Mouse (Mus musculus) lung, adult 18-20 months (tissue): ENCODE measurements around the gene Zfp362.

Experiments used
- DNase-seq, 2 experiments: peaks; one replicate each; pipeline ENCODE4 v3.0.0; 2022; ENCODE audit warnings: mixed read lengths in 2 of 2

Gene Zfp362

DNA sequence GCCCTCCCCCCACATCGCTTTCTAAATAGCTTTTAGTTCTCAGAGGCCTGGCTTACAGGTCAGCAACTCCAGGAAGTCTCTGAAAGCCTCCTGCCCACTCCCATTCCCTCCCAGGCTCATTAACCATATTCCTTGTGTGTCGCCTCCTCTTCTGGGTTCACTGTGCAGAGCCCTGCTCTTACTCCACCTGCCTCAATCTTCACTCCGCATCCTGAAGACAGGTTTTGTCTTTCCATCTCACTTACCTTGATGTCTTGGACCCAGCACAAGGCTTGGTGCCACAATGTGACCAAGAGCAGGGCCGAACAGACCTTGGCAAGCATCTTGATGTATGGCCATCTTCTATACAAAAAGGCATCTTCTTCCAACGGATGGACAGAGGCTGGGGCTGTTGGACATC is 46.6 kb downstream of the Zfp362 start:
- DNase-seq = no peak

DNA sequence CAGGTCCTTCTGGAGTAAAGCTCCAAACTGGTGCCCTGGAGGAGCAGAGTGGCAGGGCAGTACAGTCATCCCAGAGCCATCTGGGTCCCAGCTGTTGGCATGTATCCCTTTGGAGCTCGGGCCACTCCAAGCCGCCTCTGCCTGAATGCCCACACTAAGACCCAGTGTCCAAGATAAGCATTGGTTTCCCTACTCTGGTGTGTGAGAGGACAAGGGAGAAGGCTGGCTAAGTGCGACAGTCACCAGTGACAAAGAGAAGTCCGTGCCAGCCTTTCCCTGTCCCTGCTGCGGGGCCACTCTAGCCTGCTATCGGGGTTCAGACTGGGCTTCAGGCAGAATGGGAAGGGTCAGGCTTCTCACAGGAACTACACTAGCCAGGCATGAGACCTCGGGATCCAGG is 49.9 kb downstream of the Zfp362 start:
- DNase-seq = no peak

DNA sequence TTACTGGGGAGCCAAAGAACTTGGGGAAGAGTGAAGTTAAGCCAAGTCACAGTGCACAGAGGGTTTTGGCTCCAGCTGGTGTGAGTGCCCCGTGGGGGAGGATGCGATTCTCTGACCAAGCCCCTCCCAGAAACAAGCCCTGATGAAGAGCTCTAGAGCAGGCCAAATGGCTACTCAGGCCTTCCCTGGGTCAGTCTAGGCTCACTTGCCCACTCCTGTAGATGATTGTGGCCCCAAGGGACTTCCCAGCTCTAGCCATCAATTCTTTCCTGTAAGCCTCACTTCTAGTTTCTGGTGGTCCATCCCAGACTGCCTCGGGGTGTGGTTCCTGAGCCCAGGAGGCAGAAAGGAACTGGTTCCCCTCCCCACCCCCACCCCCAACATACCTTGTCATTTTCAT is 50.8 kb downstream of the Zfp362 start, which contains the start of gene A3galt2:
A3galt2 (plus strand) TSS at position 301 of the 400 bp plus-strand sequence.
- DNase-seq = no peak

DNA sequence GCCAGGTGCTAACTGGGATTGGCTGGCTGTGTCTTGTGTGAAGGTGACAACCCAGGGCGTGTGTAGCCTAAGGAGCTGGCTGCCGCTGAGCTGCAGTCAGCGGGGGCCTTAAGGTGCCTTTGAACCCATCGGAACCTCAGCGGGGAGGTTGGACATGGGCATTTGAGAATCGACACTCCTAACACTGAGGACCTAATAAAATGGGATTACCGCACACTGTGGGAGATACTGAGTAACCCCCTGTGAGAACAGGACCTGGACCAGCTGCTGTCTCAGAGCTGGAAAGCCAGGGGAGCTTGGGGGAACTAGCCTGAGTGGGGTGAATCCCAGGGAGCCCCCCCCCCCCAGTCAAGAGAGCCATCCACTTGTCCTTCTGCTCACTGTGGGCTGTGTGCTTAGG is 52.3 kb downstream of the Zfp362 start:
- no peak for DNase-seq

DNA sequence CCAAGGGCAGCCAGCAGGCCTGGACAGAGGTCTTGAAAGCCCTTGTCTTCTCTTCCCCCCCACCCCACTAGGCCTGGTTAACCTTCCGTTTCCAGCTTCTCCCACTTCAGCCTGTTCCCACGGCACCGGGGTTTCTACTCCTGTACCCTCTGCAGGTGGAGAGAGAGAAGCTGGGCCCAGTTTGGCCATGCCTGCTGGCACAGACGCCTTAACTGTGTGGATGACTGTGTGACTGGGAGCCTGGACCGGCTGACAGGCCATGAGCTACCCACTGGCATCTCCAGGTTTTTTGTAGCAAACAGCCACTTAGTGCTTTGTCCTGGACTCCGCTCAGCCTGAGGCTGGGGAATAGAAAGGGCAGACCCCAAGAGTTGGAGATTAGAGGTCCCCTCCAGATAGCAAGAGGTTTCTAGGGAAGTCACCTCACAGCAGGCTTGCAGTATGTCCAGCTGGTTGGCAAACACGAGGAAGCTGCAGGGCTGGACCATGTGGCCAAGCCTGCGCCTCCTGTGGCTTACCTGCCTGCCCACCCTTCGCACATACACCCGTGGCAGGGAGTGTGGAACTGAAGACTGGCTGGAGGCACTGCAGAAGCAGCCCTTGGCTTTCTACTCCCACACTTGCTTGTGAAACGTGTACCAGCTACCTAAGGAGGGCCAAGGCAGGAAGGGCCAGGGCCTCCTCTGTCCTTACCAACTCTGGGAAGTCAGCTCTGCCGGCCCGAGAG is 53.7 kb downstream of the Zfp362 start:
- no peak for DNase-seq

DNA sequence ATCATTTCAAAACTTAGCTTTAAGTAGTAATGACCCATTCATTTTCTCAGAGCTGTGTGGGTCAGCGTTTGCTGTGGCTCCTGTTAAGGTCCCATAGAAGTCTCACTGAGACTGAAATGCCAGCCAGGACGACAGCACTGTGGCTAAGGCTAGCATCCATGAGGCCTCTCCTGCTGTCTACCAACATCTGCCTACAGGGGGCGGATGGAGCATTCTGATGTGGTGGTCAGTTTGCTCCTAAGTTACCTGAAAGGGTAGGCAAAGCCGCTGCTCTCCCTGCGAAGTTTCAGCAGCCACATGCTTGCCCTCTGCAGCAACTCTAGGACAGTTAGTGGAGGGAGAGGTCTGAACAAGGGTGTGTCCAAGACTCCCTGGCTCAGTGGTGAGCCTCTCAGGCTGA is 54.8 kb downstream of the Zfp362 start:
- DNase-seq = no peak

DNA sequence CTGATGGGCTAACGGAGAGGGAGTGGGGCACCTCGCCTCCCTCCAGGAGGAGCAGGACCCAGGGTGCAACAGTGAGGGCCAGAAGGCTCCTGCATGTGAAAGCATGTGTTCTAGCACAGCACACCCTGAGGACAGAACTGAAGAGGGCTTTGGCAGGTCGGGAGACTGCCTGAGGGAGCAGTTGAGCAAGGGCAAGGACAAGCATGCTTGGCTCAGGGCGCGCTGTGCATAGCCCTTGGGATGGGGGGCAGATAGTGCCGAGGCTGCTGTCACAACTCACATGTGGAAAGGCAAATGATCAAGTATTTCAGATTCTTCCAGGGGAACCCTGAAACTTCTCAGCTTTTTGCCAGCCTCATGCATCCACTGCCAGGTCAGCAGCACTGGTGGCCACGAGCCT is 57.5 kb downstream of the Zfp362 start:
- no peak for DNase-seq

DNA sequence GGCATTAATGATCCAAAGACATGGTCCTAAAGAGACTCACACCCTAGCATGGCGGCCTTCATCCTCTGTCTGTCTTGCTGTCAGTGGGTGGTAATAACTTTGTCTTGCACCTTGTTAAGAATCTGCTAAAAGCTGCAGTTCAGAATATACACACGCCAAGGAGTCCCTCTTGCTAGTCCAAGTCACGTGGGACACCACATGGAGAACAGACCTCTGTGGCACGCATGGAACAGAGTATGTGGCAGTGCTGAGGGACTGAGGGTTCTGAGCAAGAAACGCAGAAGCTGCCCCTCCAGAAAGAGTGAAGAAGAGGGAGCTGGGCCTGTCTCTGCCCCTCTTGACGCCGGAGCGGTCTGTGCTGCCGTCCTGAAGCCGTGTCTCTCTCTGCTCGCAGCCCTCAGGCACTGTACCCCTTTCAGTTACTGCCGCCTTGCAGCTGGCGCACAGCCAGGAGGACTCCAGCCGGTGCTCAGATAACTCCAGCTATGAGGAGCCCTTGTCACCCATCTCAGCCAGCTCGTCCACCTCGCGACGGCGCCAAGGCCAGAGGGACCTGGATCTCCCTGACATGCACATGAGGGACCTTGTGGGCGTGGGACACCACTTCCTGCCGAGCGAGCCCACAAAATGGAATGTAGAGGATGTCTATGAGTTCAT is 58.1 kb downstream of the Zfp362 start:
- no peak for DNase-seq

DNA sequence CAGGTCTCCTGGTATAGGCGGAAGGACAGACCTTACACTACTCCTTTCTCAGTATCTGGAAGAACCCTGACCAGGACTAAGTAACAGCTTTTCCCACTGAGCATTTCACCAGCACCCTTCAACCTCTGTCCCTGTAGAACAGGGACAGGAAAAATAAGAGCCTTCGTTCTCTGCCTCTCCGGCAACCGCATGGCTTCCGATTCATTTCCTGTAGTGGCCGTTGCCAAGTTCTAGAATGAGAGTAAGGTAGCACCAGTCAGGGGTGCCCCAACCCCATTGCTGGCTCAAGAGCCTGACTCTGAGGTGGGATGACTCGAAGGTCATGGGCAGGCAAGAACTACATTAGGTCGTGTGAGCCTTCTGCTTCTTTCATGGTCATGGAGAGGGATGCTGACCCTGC is 60.7 kb downstream of the Zfp362 start:
- DNase-seq = no peak

DNA sequence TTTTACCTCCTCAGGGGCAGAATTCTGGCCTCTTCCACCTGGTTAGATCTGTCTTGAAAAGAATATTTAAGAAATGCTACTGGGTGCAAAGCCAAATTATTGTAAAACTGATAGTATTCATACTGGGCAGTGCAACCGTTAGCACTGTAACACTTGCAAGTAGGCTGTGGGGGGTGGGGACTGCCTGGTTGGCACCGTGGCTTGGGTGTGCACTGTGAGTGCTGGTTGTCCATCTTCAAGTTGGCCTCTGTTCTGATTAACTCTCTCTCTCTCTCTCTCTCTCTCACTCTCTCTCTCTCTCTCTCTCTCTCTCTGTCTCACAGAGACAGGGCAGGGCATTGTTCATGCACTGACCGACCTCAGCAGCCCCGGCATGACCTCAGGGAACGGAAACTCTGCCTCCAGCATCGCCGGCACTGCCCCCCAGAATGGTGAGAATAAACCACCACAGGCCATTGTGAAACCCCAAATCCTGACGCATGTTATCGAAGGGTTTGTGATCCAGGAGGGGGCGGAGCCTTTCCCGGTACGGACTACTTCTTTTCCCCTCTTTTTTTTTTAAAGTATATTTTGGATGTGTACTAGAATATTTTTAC is 62.7 kb downstream of the Zfp362 start:
- no peak for DNase-seq

DNA sequence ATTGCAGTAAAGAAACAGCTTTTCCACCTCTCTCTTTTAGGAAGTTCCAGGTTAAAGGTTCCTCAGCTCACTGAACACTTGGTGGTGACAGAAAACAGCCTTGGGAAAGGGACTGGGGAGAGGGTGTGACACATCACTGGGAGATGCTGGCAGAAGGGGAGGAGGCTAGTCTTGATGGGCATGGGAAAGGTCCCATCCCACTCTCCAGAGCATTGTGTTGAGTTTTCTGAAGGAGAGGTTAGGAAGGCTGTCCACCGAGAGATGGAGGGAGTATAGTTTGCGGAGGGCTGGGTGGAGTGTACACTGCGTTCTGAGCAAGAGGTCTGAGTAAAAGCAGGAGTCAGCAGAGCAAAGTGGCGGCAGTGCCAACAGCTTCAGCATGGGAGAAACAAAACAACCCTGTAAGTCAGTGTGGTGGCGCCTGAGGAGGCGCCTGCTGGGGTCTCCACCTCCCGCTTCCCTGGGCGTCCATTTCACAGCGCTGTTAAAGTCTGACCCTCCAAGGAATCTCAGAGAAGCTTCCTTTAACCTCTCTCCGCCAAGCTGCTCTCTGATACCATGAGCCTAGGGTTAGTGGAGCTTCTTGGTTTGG is 63.4 kb downstream of the Zfp362 start:
- no peak for DNase-seq

DNA sequence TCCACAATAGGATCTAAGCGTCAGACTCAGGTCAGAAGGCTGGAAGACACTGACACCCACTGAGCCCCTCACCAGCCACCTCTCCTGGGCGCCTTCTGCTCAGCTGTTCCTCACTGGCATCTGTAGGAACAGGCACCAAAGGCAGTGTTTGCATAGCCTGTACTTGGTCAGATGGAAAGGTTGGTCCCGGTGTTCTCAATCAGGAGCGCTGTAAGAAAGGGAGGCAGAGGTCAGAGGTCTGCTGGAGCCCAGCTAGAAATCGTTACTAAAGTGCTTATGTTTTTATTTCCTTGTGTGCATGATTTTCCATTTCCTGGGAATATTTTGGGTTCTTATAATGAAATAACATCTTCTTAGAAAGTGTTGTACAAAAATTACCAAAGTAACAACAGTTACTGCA is 63.9 kb downstream of the Zfp362 start:
- no peak for DNase-seq

DNA sequence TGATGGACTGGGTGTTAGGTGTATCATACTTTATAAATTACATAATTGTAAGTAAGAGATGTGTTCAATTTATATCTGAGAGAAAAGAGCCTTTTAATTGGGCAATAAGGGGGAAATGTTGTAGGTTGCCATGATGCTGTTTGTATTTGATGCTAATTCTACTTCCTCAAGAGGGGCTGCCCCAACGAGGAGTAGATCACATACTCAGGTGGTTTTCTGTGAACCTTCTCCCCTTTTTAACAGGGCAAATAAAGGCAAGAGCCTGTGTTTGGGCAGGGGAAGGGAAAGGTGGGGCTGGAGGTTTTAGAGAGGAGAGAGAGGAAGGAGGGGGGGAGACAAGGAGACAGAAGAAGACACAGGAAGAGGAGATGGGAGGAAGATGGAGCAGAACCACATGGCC is 65.0 kb downstream of the Zfp362 start:
- DNase-seq = no peak

DNA sequence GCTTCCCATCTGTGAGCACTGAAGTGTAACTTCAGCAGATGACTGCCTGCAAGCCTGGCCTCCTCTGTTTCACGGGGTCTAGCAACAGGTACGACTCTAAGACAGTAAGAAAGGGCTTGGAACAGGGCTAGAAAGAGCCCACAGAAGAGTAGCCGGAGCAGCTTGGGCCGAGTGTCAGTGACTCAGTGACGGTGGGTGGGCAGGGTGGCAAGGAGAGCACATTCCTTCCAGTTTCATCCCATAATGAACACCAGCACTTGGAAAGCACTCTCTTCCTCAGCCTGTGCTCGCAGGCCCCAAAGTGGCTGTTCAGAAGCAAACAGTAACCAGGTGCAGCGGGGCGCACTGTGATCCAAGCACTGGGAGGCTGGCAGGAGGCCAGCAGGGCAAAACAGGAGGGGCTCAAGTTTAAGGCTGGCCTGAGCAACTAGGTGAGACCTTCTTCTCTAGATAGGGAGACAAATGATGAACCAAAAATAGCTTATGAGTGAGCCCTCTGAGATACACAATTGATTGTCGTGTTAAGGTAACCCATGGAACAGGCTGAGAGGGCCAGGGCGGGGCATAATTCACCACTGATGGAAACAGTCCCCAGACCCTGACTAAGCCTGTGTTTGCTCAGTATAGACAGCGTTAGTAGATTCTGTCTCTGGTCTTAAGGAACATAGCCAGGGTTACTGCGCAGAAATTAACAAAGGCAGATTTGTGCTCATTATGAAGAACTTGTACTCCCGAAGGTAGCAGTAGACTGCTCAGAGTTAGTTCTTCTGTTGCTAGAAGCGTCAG is 67.8 kb downstream of the Zfp362 start:
- no peak for DNase-seq

DNA sequence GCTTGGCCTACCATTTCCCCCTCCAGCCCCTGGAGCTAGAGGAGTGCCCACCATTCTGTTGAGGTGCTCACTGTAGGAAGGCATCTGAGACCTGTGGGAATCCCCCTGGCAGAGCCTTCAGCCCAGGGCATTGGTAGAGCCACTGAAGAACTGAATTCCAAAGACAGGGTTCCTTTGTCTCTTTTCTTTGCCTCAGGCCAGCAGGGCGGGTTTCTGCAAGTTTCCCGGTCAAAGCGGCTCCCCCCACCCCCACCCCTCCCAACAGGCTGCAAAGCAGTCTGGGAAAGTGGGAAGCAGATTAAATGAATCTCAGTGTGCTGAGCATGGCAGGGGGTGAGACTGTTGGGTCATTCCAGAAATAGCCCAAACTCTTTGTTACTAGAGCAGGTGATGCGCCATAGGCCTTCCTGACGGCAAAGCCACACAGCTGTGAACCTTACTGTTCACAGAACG is 68.7 kb downstream of the Zfp362 start:
- DNase-seq = no peak

DNA sequence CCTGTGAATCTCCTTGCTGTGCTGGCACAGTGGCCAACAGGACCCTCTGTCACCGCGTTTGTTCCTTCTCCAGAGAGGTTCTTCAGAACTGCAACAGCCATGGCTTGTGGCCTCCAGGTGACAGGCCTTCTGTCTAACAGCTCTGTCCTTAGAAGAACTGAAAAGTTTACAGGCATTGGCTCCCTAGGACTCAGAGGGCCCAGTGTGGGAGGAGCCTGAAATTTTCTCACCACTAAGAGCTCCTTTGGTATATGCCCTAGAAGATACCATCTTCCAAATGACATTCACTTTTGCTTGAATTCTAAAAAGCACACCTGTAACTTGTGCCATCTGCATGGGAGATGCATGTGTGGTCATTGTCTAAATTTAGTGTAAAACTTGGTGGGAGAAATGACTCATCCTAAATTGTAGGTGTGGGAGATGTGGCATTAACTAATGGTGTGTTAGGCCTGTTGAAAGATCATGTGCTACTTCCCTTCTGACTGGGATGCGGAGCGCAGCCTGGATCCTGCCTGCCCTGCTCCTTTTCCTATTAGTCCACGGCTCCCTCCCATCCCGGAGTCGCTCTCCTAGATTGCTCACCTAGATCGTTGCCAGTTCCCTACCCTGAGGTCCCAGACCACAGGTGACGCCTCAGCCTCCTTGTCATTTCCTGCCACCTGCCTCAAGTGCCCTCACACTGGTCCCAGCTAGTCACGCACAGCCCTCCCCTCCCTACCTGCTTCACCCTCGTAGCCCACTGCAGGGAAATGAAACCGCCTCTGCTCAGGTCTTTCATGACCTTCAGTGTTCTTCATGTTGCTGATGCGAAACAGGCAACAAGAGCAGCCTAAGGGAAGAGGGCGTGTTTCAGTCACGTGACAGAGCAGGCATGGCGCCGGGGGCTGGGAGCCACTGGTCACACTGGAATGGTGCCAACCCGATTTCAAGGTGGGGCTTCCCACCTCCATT is 70.8 kb downstream of the Zfp362 start:
- peak; percentile 56 to 59 for DNase-seq

DNA sequence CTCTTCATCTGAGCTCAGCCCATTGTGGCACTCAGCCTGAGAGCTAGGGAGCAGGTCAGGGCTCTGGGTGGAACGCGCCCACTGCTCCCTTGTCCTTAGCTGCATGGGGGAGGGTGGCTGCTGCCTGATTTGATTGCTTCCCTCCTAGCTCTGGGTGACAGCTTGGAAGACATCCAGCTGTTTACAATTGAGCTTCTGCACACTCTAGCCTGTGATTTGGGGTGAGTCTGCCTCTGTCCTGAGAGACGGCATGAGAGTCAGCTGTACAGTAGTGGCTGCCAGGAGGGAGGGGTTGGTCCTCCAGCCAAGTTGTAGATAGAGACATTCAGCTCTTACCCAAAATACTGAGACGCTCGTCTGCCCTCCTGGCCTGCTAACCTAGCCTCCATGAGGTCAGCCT is 71.6 kb downstream of the Zfp362 start:
- peak; percentile 77 to 88 for DNase-seq

DNA sequence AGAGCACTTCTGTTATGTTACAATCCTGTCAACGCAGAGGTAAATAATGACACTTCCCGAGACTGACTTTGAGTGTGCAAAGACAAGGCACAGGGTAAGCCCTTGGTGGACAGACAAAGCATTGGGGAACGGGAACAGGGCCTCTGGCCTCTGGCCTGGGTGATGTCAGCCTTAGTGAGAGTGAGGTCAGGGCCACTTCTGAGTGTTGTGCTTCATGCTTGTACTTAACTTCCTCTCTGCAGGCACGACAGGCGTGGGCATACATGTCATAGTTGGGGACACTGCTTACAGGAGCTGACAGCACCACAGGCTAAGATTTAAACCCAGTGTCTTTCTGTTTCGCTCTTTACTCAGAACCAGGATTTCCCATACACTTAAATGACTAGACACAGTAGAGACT is 72.3 kb downstream of the Zfp362 start:
- DNase-seq = peak; percentile 60 to 74

DNA sequence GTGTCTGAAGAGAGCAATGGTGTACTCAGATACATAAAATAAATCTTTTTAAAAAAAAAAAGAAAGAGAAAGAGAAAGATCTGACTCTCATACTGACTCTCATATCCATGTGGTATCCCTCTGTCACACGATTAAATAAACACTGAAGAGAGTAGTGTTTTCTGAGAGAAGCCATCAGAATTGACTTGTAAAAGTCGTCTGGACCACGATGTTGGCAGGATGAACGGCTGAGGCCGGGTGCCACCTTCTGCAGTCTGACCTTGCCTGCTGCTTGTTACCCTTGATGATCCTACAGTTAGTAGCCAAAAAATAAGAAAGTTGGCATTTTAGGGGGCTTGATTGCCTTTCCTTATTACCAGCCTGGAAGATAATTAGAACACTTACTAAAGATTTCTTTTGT is 73.1 kb downstream of the Zfp362 start:
- no peak for DNase-seq

DNA sequence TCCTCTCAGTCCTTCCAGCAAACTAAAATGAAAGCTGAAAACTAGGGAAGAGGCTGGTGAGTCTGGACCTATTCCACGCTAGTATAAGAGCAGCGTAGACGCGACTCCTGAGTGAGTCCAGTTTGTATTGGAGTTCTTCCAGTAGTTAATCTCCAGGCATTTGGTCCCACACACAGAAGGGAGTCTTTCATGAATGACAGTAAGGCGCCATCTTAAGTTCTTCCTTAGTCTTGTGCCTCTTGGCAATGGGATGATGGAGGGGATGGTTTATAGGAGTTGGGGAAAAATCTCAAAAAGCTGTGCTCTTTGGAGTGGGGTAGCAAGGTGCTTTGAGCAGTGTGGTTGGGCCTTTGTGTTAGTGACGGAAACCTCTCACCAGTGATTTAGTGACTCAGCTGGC is 75.6 kb downstream of the Zfp362 start:
- DNase-seq = no peak

DNA sequence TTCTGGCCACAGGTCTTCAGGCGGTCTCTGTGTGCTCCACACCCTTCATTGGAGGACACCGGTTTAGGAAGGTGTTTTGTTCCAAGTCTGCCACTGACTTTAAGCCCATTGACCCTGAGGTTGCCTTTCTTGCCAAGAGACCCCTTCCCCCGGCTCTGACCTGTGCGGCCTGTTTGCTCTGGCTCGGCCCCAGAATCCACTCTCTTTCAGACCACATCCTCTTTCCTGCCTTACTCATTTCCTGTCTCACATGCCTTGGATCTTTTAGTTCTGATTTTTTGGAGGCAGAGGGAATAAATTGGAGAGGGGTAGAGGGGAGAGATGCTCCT is 76.2 kb downstream of the Zfp362 start:
- DNase-seq = peak; percentile 48 to 60
